Mouse (Mus musculus) G1E (cell line): ENCODE results near the gene Hdac10. TPM values are rescaled to one million over a fixed set of nuclear protein-coding genes. Genes with fewer than 3 reads are reported as not detected.

ENCODE experiments used
- ATAC-seq: 2 replicates; pipeline ENCODE4 v1.8.0; 2016; ENCODE audit warnings: mild to moderate bottlenecking; ENCODE audit not compliant: insufficient number of reproducible peaks, poor library complexity, low FRiP score, severe bottlenecking; ENCODE audit errors: extremely low read depth
- DNase-seq: peaks from one replicate; pipeline ENCODE4 v3.0.0; 2012; ENCODE audit warnings: low spot score
- H3K27me3 ChIP-seq: 2 replicates; pipeline ENCODE4 v1.6.1; 2012; ENCODE audit warnings: mild to moderate bottlenecking, low read length, inconsistent platforms; ENCODE audit not compliant: insufficient read depth
- H3K36me3 ChIP-seq: replicated peaks from 2 replicates; pipeline ENCODE3; 2012; ENCODE audit warnings: mild to moderate bottlenecking, inconsistent platforms
- H3K4me1 ChIP-seq: 2 replicates; pipeline ENCODE4 v1.6.1; 2012; ENCODE audit warnings: low read depth, low read length, inconsistent platforms, mixed read lengths; ENCODE audit not compliant: insufficient read depth
- H3K4me3 ChIP-seq: 2 replicates; pipeline ENCODE4 v1.5.1; 2012; ENCODE audit warnings: low read depth, mild to moderate bottlenecking, inconsistent platforms, low read length, moderate library complexity, mixed read lengths
- H3K9me3 ChIP-seq: replicated peaks from 2 replicates; pipeline ENCODE4 v1.6.1; 2012; ENCODE audit warnings: inconsistent platforms
- CTCF ChIP-seq: IDR thresholded peaks from 2 replicates; pipeline ENCODE4 v1.5.1; 2012; ENCODE audit warnings: low read depth, low read length, inconsistent platforms, mixed read lengths
- GATA1 ChIP-seq: IDR thresholded peaks from 2 replicates; pipeline ENCODE4 v1.6.1; 2012; ENCODE audit warnings: borderline replicate concordance, low read length, inconsistent platforms, mixed read lengths
- GATA2 ChIP-seq: IDR thresholded peaks from 2 replicates; pipeline ENCODE4 v1.6.1; 2012; ENCODE audit warnings: low read depth, low read length, inconsistent platforms, borderline replicate concordance
- POLR2AphosphoS5 ChIP-seq: IDR thresholded peaks from 2 replicates; pipeline ENCODE4 v1.6.1; 2012; ENCODE audit warnings: low read depth, low read length, inconsistent platforms; ENCODE audit not compliant: insufficient replicate concordance
- TAL1 ChIP-seq: conservative IDR thresholded peaks from 2 replicates; pipeline ENCODE4 v1.6.1; 2012; ENCODE audit warnings: low read depth, low read length, inconsistent platforms, mixed read lengths
- polyA plus RNA-seq: library from polyadenylated mRNA; stranded (reverse); fragments of >175 nt; gene quantifications from 2 replicates; pipeline ENCODE4 v1.2.3, GENCODE M21; 2012
- total RNA-seq, 2 experiments: library from RNA; stranded (forward) in 1 of 2; stranded (reverse) in 1 of 2; fragments of 200-1000 nt in 1 of 2; fragments of >200 nt in 1 of 2; fragmentation: Nextera tagmentation in 1 of 2; gene quantifications; 2 replicates each; pipeline ENCODE4 v1.2.3; 2014 to 2017

Hdac10 gene
- total and polyA plus RNA-seq, 3 experiments: 9.3 to 18.3 (median 16.1) TPM

DNA sequence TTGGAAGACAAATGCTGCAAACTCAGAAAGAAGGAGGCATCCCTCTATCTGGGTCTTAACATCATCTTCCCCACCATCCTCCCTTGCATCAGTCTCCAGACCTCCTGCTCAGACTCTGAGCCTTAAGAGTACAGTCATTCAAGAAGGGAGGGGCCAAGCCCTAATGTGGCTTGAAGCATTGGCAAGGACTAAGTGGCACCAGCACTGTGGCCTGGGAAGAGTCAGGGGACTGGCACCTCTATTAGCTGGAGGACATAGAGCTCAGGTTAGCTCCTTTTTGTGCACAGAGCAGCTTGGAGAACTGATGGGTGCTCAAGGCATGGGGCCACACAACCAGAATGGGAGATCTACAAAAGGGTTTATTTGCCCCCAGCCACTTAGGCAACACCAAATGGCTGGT lies 1.7 kb upstream of the Hdac10 start:
- TF ChIP-seq TAL1: no peak
- TF ChIP-seq GATA2: no peak
- no peak for TF ChIP-seq GATA1
- no peak for TF ChIP-seq CTCF
- no peak for TF ChIP-seq POLR2AphosphoS5
- ATAC-seq: no peak

DNA sequence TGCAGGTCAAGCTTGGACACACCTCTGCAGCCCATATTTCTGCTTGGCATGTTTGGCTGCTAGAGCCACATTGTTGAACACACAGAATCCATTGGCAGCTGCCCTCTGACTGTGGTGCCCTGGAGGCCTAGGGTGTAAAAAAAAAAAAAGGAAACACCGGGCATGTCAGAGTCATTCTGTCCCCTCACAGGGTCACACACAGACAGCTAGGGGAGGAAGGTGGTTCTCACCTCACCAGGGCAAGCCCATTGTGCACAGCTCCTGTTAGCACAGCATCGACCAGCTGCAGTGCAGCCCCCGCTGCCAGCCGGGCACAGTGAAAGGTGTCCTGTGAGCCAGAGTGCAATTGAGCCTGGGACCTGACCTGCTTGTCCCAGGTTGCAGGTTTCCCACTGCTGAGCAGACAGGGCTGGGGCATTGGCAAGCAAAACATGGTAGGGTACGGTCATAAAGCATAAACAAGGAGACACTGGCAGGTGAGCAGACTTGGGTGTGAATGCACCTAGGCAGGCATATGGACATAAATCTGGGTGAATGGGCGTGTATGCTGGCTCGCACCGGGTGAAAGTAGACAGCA lies 1.0 kb downstream of the Hdac10 start:
- H3K4me1 ChIP-seq: peaks cover 66% of the 10 kb centered on the region
- H3K36me3 ChIP-seq: peaks cover 54% of the 10 kb centered on the region
- no peaks in the 10 kb centered on the region for H3K27me3 ChIP-seq
- TF ChIP-seq POLR2AphosphoS5 (no peak), GATA1 (no peak), TAL1 (no peak), CTCF (no peak), GATA2 (no peak)
- ATAC-seq (no peak), DNase-seq (no peak)
- H3K4me3 ChIP-seq: peak overlapping the region; percentile 78
- H3K9me3 ChIP-seq: no peaks in the 10 kb centered on the region

More for the DNA sequence above, 1.7 kb upstream of the Hdac10 start:
- Histone ChIP-seq H3K4me1 (peaks cover 49% of the 10 kb centered on the region), H3K4me3 (no peak overlapping the region), H3K9me3 (no peaks in the 10 kb centered on the region), H3K27me3 (peaks cover 9% of the 10 kb centered on the region; the same call in 1 of the 2 replicates), H3K36me3 (peaks cover 33% of the 10 kb centered on the region)
- DNase-seq: no peak

DNA sequence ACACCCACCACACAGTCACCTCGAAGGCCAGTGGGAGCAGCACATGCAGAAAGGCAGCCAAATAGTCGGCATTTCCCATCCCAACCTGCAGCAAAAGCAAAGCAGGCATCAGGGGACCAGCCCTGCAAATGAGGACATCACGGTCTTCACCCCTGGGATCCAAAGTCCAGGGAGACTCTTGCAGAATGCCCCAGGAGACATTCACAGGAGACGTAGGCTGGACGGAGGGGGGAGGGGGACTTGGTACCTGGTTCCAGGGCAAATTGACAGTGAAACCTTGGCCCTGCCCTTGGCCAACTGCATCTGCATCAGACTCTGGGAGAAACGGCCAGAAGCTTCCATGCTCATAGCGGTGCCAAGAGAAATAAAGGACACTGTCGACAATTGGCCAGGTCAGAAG lies 1.9 kb downstream of the Hdac10 start:
- no peak for DNase-seq
- H3K4me1 ChIP-seq: peaks cover 73% of the 10 kb centered on the region
- no peak for ATAC-seq
- no peaks in the 10 kb centered on the region for H3K27me3 ChIP-seq
- H3K4me3 ChIP-seq: no peak overlapping the region
- no peaks in the 10 kb centered on the region for H3K9me3 ChIP-seq
- no peak for TF ChIP-seq GATA2
- no peak for TF ChIP-seq CTCF
- TF ChIP-seq TAL1: no peak
- no peak for TF ChIP-seq POLR2AphosphoS5
- TF ChIP-seq GATA1: no peak
- H3K36me3 ChIP-seq: peaks cover 55% of the 10 kb centered on the region

DNA sequence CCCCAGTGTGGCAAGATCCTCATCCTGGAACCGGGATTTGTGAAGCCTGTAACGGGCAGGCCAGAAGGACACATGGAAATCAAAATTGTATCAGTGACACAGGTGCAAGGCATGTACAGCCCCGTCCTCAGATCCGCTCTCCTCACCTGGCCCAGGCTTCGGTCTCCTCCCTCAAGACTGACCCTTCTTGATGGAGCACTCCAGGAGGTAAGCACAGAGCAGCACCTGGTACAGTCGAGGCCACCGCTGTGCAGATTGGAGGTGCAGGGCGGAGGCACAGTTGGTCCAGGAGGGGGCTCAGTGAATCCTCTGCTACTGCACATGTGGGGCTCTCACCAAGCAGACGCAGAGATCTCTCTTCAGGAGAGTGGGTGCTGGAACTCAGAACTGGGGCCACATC lies 3.1 kb downstream of the Hdac10 start:
- Histone ChIP-seq H3K4me3 (no peak overlapping the region), H3K4me1 (peaks cover 74% of the 10 kb centered on the region), H3K27me3 (no peaks in the 10 kb centered on the region), H3K9me3 (no peaks in the 10 kb centered on the region), H3K36me3 (peaks cover 61% of the 10 kb centered on the region)
- no peak for ATAC-seq
- DNase-seq: no peak
- TF ChIP-seq TAL1: no peak
- no peak for TF ChIP-seq CTCF
- no peak for TF ChIP-seq POLR2AphosphoS5
- no peak for TF ChIP-seq GATA1
- no peak for TF ChIP-seq GATA2

DNA sequence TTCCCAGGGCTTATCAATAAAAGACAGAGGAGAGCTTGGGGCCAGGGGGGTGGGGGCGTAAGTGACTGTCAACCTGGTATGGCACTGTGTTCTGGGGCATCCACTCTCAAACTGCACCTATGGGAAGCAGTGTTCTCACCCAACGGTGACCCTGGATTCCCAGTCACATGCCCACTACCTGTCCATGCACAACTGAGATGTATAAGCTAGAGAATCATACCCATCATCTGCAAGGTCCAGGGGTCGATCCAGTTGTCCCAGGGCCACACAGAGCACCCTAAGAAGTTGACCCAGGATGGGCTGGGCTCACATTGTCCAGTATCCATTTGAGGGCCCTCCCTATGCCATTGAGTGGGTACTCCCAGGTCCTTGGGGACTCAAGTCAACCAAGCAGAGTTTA lies 4.2 kb downstream of the Hdac10 start:
- H3K27me3 ChIP-seq: no peaks in the 10 kb centered on the region

DNA sequence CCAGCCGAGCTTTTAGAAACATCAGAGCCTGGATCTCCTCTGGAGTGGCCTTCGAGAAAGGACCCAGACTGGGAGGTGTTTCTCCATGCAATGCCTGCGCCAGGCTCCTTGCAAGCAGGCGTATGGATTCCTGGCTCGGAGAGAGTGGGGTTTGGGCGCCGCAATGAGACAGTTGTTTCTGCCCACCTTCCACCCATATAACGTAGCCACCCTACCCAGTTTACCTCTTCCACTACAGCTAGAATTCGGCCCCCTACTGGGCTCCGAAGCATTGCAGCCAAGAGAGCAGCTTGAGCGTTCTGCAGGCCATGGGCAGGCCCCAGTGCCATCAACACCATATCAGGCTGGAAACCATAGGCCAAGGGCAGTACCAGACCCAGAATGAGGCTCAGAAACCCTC lies 4.9 kb downstream of the Hdac10 start:
- H3K36me3 ChIP-seq: peaks cover 78% of the 10 kb centered on the region
- DNase-seq (no peak), ATAC-seq (no peak)
- H3K4me3 ChIP-seq: peak overlapping the region; percentile 92; the same call in 1 of the 2 replicates
- peaks cover 77% of the 10 kb centered on the region for H3K4me1 ChIP-seq
- TF ChIP-seq POLR2AphosphoS5 (no peak), GATA1 (no peak), CTCF (no peak), GATA2 (no peak), TAL1 (no peak)
- H3K9me3 ChIP-seq: no peaks in the 10 kb centered on the region
- no peaks in the 10 kb centered on the region for H3K27me3 ChIP-seq

More for the DNA sequence above, 4.2 kb downstream of the Hdac10 start:
- peaks cover 72% of the 10 kb centered on the region for H3K36me3 ChIP-seq
- no peak for TF ChIP-seq CTCF
- no peak for TF ChIP-seq GATA1
- TF ChIP-seq GATA2: no peak
- TF ChIP-seq POLR2AphosphoS5: no peak
- TF ChIP-seq TAL1: no peak
- no peak overlapping the region for H3K4me3 ChIP-seq
- peaks cover 79% of the 10 kb centered on the region for H3K4me1 ChIP-seq
- no peak for ATAC-seq
- no peak for DNase-seq
- no peaks in the 10 kb centered on the region for H3K9me3 ChIP-seq
